Mouse (Mus musculus): Measurements from ENCODE around the gene Card6.

DNA sequence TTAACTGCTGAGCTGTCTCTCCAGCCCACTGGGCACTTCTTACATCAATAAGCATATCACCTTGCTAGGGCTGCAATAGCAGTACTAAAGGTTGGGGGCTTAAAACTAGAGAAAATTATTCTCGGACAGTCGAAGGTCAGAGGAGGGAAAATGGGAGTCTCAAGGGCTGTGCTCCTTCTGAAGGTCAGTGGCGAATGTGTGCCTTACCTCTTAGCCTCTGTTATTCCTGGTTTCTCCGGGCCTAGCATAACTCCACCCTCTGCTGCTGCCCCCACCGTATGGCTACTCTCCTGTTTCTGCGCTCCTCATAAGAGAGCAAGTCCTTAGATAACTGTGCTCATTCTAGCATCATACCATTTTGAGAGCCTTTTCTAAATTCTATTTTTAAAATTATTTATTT lies 43.8 kb upstream of the Card6 start:
- TF ChIP-seq ZC3H11A (IDR thresholded peaks at IDR 0.05; ENCODE audit: borderline replicate concordance, low read depth, low read length) (no peak), ZNF384 (IDR thresholded peaks at IDR 0.05; ENCODE audit: low read depth, low read length) (no peak), HCFC1 (IDR thresholded peaks at IDR 0.05; ENCODE audit: borderline replicate concordance, insufficient read depth, low read length) (no peak), MAFK (IDR thresholded peaks at IDR 0.05; ENCODE audit: insufficient read depth, low read depth, low read length) (no peak)
